Mouse (Mus musculus): ENCODE data around the gene Tpcn2. TPM values are rescaled to one million over a fixed set of nuclear protein-coding genes. Genes with fewer than 3 reads are reported as not detected.
A peak's percentile ranks its signal among the peaks of the same experiment; 100 is the strongest.

Gene Tpcn2
- polyA plus RNA-seq, 1 experiment, result 12.6 TPM

- DNase-seq (ENCODE audit: low read depth, low spot score), result no peak
- WGBS, result 43% methylated on average over 12 of the region's 13 CpGs
Observed at GRCm38 (mm10) chr7:145300321-145301007, 16.7 kb upstream of the Tpcn2 start, which contains the start of gene Mrgprf. Mrgprf (plus strand) TSS chr7:145300828.

GRCm38 (mm10) chr7:145299562-145300320 lies 15.9 kb upstream of the Tpcn2 start:
- WGBS, result 43% methylated on average over 7 of the region's 7 CpGs
- no peak for DNase-seq (ENCODE audit: low read depth, low spot score)

- WGBS, result 58% methylated on average over 3 of the region's 3 CpGs
- no peak for DNase-seq (ENCODE audit: low read depth, low spot score)
Observed at GRCm38 (mm10) chr7:145298666-145299490, 15.1 kb upstream of the Tpcn2 start.

DNA sequence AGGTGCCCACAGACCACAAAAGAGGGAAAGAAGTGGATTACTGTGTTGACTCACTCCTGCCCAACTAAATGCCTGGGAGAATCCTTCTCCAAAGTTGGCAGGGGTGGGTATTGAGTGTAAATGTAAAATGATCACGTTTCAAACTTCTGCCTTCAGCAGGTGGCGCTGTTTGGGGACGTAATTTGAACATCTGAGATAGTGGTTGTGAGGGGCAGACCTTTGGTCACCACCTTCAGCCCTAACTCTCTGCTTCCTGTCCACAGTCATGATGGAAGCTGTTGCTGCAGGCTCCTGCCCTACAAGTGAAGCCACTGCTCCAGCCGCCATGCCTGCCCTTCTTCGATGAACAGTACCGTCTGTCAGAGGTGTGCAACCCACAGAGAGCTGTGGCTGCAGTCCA lies 10.0 kb upstream of the Tpcn2 start:
- WGBS, result 43% methylated on average over 6 of the region's 6 CpGs
- DNase-seq (ENCODE audit: low read depth, low spot score), result no peak

- DNase-seq (ENCODE audit: low read depth, low spot score), result no peak
- WGBS, result 75% methylated on average over 2 of the region's 2 CpGs
Observed at GRCm38 (mm10) chr7:145292726-145293125, 8.9 kb upstream of the Tpcn2 start.

DNA sequence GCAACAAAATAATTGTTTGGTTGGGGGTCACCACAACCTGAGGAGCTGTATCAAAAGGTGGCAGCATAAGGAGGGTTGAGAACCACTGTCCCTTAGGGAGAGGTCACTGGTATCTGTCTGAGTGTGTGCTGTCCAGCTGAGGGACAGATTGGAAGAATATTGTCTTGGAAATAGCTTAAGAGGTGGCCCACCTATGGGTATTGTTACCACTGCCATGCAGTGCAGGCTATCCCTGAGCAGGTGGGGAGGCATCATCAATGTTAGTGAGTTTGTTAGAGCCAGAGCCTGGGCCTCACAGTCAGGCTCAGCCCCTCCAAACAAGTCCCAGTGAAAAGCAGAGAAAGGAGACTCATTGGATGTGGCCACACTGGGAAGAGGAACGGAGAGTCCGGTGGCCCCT lies 8.0 kb upstream of the Tpcn2 start:
- no peak for DNase-seq (ENCODE audit: low read depth, low spot score)
- 98% methylated on average over 2 of the region's 2 CpGs for WGBS

DNA sequence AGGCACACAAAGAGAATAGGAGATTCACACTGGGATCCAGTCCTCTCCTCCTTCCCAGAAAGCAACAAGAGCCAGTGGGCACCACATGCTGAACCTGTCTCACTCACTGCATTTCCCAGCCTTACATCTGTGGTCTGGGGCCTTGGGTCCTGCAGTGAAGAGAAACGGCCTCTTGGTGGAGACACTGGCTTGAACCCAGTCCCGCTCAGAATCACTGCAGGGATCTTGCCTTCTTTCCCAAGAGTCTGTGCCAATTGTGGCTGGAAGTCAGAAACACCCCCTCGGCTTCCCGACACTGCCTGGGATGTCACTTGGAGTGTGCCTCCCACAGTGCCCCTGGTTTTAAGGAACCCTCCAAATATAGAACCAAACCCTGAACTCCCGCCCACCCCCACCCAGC lies 5.5 kb upstream of the Tpcn2 start:
- 44% methylated on average over 5 of the region's 5 CpGs for WGBS
- DNase-seq (ENCODE audit: low read depth, low spot score), result no peak

DNA sequence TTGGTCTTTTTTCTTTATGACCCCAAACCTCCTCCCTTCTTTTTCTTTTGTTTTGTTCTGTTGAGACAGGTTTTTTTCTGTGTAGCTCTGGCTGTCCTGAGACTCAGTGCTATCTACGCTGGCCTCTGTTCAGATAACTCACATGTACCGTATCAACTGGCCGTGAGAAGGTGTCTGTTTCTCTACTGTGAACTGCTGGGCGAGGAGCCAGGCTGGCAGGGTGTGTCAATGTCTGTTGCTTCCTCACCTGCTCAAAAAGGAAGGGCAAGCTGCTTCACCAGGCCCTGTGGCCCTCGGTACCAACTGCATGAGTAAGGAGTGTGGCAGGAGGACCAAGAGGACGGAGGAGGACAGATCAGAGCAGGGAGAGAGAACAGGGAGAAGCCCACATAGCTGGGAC lies 3.6 kb upstream of the Tpcn2 start:
- DNase-seq (ENCODE audit: low read depth, low spot score), result peak; percentile 62
- WGBS, result 28% methylated on average over 6 of the region's 6 CpGs

GRCm38 (mm10) chr7:145285476-145285875 lies 1.7 kb upstream of the Tpcn2 start:
- no peak for DNase-seq (ENCODE audit: low read depth, low spot score)
- WGBS, result 76% methylated on average over 4 of the region's 4 CpGs

DNA sequence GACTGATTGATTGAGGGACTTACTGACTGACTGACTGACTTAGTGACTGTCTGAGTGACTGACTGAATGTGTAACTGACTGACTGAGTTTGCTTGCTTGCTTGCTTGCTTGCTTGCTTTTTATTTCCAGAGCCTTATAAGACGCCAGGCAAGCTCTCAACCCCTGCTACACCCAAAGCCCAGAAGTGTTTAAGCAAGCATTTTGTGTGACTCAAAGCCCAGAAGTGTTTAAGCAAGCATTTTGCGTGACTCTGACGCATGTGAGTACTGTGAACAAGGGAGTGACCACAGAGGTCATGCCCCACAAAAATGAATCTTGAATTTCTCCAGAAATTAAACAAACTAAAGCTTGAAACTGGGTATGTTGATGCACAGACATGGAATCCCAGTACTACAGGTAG lies 482 bp upstream of the Tpcn2 start:
- no peak for DNase-seq (ENCODE audit: low read depth, low spot score)
- WGBS, result 33% methylated on average over 3 of the region's 3 CpGs

GRCm38 (mm10) chr7:145283041-145283440 lies 770 bp downstream of the Tpcn2 start:
- no peak for DNase-seq (ENCODE audit: low read depth, low spot score)
- WGBS, result 61% methylated on average over 4 of the region's 4 CpGs

- 74% methylated on average over 4 of the region's 4 CpGs for WGBS
Observed at GRCm38 (mm10) chr7:145281396-145281795, 2.4 kb downstream of the Tpcn2 start.

GRCm38 (mm10) chr7:145275488-145275887 lies 8.3 kb downstream of the Tpcn2 start:
- DNase-seq (ENCODE audit: low read depth, low spot score), result no peak
- WGBS, result 77% methylated on average over 3 of the region's 3 CpGs

More at GRCm38 (mm10) chr7:145281396-145281795, 2.4 kb downstream of the Tpcn2 start:
- DNase-seq (ENCODE audit: low read depth, low spot score), result no peak

DNA sequence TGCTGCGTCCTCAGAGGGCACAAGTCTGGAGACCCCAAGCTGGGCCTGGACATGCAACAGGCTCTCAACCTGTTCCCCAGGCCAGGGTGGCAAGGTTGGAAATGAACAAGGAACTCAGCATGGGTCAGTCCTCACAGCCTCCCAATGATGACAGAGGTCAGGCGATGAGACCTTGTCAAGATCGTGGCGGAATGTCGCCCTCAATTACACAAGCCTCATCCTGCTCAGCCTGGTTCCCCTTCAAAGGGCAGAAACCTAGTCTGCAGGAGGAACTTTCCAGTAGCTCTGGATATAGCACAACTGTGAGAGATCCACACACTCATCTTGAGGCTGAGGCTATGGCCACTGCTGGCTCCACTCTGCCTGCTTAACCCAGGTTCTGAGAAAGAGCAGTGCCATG lies 12.9 kb downstream of the Tpcn2 start:
- DNase-seq (ENCODE audit: low read depth, low spot score), result no peak
- WGBS, result 98% methylated on average over 5 of the region's 5 CpGs

DNA sequence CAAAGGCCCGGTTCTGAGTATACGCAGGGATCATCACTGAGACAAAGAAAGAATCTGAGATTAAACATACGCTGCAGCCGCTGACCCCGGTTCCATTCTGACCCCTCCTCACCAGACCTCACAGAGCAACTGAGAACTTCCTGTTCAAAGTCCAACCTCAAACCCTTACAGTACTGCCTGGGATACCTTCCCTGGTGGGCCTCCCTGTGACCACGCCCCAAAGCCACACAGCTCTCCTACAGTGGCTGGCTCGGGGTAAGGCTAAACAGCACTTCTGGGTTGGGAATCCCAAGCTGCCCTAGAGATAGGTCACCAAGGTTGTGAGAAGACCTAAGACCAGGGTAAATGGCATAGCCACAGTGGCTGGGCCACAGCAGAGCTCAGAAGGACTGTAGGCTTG lies 14.9 kb downstream of the Tpcn2 start:
- 68% methylated on average over 7 of the region's 7 CpGs for WGBS

DNA sequence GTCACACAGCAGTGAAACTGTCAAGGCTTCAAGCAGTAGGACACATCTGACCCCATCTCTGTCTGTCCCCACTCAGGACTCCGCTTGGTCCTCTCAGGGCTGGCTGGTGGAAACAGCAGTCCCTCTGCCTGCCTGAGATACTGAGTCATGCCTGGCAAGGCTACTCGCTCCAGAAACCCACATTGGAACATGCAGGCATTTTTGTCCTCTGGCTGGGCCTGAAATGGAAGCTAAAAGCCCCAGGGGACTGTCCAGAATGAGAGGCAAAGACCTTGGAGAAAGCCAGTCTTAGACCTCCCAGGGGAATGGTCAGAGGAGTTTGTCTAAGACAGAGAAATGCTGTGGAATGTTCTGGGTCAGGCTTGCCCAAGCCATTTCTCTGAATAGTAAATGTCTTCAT lies 17.8 kb downstream of the Tpcn2 start:
- 89% methylated on average over 2 of the region's 2 CpGs for WGBS
- no peak for DNase-seq (ENCODE audit: low read depth, low spot score)

More for the DNA sequence above, 14.9 kb downstream of the Tpcn2 start:
- no peak for DNase-seq (ENCODE audit: low read depth, low spot score)

GRCm38 (mm10) chr7:145264202-145264601 lies 19.6 kb downstream of the Tpcn2 start:
- no peak for DNase-seq (ENCODE audit: low read depth, low spot score)
- WGBS, result 76% methylated on average over 9 of the region's 9 CpGs

DNA sequence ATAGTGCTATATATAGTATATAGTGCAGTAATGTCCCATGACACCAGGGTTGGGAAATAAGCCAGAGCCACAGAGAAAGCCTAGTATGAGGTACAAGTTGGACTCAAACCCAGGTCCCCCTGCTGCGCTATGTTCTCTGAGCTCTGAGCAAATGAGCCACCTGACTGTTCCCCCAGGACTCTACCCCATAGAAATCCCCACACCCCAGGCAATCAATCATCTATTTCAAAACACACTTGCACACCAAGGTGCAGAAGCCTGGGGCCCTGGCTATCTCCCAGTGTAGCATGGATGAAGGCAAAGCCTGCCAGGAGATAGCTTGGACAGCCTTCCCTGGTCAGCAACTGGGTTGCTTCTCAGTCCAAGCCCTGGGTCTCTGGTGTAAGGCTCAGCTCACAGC lies 27.7 kb downstream of the Tpcn2 start:
- DNase-seq (ENCODE audit: low read depth, low spot score), result no peak
- 100% methylated on average over 1 of the region's 1 CpGs for WGBS

GRCm38 (mm10) chr7:145253986-145254630 lies 29.7 kb downstream of the Tpcn2 start:
- no peak for DNase-seq (ENCODE audit: low read depth, low spot score)
- WGBS, result 61% methylated on average over 3 of the region's 3 CpGs
